Mouse (Mus musculus) megakaryocyte, embryonic 14.5 days (primary cell): ENCODE results near the gene 1810024B03Rik. TPM values are rescaled to one million over a fixed set of nuclear protein-coding genes. Genes with fewer than 3 reads are reported as not detected.

ENCODE experiments used
- H3K27me3 ChIP-seq: replicated peaks from 2 replicates; pipeline ENCODE3; 2012; ENCODE audit warnings: inconsistent platforms
- H3K36me3 ChIP-seq: replicated peaks from 2 replicates; pipeline ENCODE3; 2012; ENCODE audit warnings: low read length, inconsistent platforms, mixed read lengths
- H3K4me1 ChIP-seq: 2 replicates; pipeline ENCODE4 v1.6.1; 2012; ENCODE audit warnings: inconsistent platforms
- H3K4me3 ChIP-seq: replicated peaks from 2 replicates; pipeline ENCODE3; 2012; ENCODE audit warnings: moderate library complexity, mild to moderate bottlenecking, inconsistent platforms
- H3K9me3 ChIP-seq: 2 replicates; pipeline ENCODE4 v1.6.1; 2012; ENCODE audit warnings: inconsistent platforms
- FLI1 ChIP-seq: IDR thresholded peaks from 2 replicates; pipeline ENCODE4 v1.6.1; 2012; ENCODE audit warnings: low read length, inconsistent platforms, mixed read lengths
- GATA1 ChIP-seq: IDR thresholded peaks from 3 replicates; pipeline ENCODE4 v1.6.1; 2012; ENCODE audit warnings: mixed read lengths, low read length, inconsistent platforms, borderline replicate concordance
- polyA plus RNA-seq: library from polyadenylated mRNA; stranded (reverse); fragments of >175 nt; gene quantifications from 2 replicates; pipeline ENCODE4 v1.2.3, GENCODE M21; 2012; ENCODE audit warnings: low replicate concordance; ENCODE audit not compliant: insufficient read depth

The 1810024B03Rik gene
- 0.11 TPM in 1 of 2 replicates, not detected in the other for polyA plus RNA-seq

DNA sequence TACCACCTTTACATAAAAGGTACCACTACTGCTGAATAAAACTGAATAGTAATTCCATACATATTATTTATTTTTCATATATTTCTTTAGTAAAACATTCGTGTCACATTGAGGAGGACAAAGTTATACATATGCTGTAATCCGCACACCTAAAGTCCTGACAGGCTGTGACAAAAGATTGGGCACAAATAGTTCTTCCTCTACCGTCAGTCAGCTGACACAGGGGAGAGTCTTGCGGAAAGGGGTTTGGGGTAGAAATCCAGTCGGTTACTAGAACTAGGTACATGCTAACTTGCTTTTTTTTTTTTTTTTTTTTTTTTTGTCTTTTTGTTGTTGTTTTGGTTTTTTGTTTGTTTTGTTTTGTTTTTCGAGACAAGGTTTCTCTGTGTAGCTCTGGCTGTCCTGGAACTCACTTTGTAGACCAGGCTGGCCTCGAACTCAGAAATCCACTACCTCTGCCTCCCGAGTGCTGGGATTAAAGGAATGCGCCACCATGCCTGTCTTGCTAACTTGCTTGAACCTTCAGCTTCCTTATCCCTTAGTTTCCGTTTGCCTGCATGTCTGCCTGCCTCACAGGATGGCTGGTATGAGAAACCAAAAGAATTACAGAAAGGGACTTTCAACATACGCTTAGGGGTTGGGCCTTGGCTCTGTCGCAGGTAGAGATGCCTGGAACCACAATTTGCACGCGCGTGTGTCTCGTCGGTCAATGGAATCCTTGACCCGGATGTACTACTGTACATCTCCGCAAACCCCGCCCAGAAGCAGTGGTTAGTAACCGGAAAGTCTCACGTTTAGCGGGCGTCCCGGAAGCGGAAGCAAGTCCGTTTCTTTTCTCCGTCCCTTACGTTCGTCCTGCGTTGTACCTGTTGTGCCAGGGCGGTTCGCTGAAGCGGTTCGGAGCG lies at the start of gene 1810024B03Rik, which contains the start of gene Snrnp200:
TSS of gene 1810024B03Rik (minus strand) at position 734 of the 905 bp plus-strand sequence.
TSS of gene Snrnp200 (plus strand) at position 840 of the 905 bp plus-strand sequence.
- Histone ChIP-seq H3K36me3 (peaks cover 52% of the 10 kb centered on the region), H3K4me1 (peaks cover 21% of the 10 kb centered on the region), H3K27me3 (no peaks in the 10 kb centered on the region), H3K9me3 (no peaks in the 10 kb centered on the region), H3K4me3 (peak within 1 kb of the TSS; percentile 97)
- TF ChIP-seq GATA1 (no peak), FLI1 (peak; percentile 73; the same call in 1 of the 2 replicates)

DNA sequence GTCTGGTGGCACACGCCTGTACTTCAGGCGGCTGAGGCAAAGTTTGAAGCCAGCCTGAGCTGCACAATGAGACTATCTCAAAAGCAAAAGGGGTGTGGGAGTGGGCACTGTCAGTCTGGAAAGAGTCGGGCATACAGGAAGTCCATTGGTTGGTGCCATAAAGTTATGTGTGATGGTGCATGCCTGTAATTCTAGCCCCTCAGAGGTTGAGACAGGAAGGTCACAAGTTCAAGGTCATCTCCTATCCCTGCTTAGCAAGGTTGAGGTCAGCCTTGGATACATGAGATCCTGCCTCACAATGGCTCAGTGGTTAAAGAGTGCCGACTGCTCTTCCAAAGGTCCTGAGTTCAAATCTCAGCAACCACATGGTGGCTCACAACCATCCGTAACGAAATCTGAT lies 47.2 kb upstream of the 1810024B03Rik start:
- H3K4me1 ChIP-seq, result peaks cover 35% of the 10 kb centered on the region
- H3K27me3 ChIP-seq, result no peaks in the 10 kb centered on the region
- TF ChIP-seq FLI1, result no peak
- TF ChIP-seq GATA1, result no peak
- H3K9me3 ChIP-seq, result no peaks in the 10 kb centered on the region
- H3K36me3 ChIP-seq, result peaks cover 91% of the 10 kb centered on the region
- H3K4me3 ChIP-seq, result no peak overlapping the region

DNA sequence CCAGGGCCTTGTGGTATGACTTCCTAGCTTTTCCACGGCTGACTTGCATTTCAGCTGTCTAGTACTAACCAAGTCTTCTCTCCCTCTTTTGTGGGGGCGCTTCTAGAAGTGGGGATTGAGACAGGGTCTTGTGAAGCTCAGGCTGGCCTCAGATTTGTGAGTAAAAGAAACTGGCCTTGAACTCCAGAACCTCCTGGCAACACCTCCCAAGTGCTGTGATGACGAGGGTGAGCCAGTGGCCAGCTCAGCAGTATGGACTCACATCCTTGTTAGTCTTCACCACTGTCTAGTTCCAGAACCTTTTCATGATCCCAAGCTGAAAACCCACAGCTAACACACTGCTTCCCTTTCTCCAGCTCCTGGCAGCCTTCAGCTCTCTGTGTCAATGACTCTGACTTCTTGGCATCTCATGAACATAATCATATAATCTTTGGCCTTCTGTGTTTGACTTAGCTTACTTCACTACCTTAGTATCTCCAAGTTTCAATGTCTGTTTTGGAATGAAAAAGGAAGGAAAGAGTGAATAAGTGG lies 46.6 kb upstream of the 1810024B03Rik start:
- peaks cover 37% of the 10 kb centered on the region for H3K4me1 ChIP-seq
- TF ChIP-seq GATA1, result no peak
- TF ChIP-seq FLI1, result no peak
- no peak overlapping the region for H3K4me3 ChIP-seq
- peaks cover 89% of the 10 kb centered on the region for H3K36me3 ChIP-seq
- H3K9me3 ChIP-seq, result no peaks in the 10 kb centered on the region
- H3K27me3 ChIP-seq, result no peaks in the 10 kb centered on the region

DNA sequence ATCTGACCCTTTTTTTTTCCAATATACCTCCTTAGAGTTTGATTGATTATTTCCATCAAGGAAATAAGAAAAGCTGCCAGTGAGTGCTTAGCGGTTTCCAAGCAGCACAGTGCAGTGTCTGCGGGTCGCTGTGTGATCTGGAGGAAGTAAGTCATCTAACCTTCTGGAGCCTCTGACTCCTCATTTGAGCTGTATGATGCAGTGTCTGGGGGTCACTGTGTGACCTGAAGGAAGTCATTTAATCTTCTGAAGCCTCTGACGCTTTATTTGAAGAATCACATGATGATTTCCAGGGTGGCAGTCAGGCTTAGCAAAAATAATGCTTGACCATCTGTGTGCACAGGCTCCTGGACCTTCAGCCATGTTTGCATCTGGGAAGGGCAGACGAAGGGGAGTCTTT lies 44.7 kb upstream of the 1810024B03Rik start:
- no peaks in the 10 kb centered on the region for H3K9me3 ChIP-seq
- H3K36me3 ChIP-seq, result peaks cover 72% of the 10 kb centered on the region
- no peak overlapping the region for H3K4me3 ChIP-seq
- no peaks in the 10 kb centered on the region for H3K27me3 ChIP-seq
- H3K4me1 ChIP-seq, result peaks cover 50% of the 10 kb centered on the region
- TF ChIP-seq GATA1, result no peak
- TF ChIP-seq FLI1, result no peak

DNA sequence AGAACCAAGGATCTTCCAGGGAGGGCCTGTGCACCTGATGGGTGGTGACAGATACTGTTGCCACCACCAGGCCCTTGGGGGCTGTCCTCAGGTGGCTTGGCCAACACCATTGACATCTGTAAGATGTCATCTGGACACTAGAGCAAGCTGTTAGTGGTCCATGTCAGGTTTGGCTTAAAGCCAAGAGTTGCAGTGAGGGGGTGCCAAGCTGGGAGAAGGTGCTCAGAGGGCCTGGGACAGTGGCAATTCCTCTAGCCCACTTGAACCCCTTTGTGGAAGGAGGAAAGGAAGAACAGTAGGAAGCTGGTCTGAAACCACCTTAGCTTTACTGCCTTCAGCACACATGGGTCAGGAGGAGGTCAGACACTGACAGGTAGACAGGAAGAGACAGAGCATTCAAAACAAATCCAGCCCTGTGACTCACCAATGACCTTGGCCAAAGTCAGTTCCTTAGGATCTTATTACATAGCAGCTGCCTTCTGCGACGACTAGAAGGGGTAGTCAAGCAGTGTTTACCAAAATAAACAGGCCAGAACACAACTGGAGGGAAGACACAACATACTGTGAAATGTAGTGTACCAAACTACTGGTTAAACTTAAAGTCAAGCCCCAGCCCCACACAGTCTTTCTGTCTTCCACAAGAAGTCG lies 43.9 kb upstream of the 1810024B03Rik start:
- Histone ChIP-seq H3K36me3 (peaks cover 64% of the 10 kb centered on the region), H3K9me3 (no peaks in the 10 kb centered on the region), H3K4me1 (peaks cover 46% of the 10 kb centered on the region), H3K4me3 (no peak overlapping the region), H3K27me3 (no peaks in the 10 kb centered on the region)
- TF ChIP-seq GATA1 (no peak), FLI1 (no peak)

DNA sequence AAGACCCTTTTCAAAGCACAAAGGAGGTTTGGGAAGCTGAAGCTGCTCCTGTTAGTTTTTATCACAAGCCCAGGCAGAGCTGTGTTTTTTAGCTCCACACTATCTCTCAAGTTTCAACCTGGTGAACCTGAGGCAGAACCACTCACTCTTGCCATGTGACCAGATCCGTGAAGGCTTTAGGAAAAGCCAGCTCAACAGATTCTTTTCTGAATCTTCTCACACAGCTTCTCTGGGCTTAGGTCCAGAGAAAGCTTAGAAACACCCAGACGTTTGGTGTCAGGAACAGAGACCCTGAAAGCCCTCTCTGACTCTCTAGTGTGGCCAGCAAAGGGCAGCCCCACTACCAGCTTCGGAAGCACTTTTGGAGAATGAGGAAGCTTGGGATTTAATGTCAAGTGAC lies 43.4 kb upstream of the 1810024B03Rik start:
- peaks cover 60% of the 10 kb centered on the region for H3K36me3 ChIP-seq
- H3K27me3 ChIP-seq, result no peaks in the 10 kb centered on the region
- TF ChIP-seq FLI1 (no peak), GATA1 (no peak)
- peaks cover 48% of the 10 kb centered on the region for H3K4me1 ChIP-seq
- no peak overlapping the region for H3K4me3 ChIP-seq
- H3K9me3 ChIP-seq, result no peaks in the 10 kb centered on the region

DNA sequence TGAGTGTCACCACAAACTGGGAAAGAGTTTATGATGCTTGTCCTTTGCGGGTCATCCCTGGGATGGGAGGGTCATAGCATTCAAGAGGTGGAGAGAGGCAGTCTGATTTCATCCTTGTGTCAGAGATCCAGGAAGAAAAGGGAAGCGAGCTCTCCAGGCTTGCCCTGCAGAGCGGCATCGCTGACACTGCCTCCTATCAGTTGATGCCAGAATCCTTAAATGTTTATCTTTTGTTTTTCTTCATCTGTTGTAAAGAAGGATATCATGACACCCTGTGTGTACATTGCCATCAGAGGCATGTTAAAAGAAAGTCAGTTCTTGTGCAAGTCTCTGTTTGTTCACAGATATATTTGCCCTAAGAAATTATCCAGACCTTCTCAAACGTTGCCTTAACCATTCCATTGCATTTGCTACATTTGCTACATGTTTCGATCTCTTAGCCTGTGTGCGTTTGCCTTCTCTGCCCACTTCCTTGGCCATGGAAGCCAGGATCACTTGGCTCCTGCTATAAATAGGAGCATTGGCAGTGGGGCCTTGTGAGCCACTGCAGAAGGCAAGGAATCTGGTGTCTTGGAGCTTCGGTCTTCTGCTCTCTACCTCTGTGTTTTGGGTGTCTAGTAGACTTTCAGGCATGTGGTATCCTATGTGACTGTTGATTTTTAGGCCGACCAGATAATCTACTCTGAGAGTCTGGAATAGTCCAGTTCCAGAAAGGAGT lies 42.4 kb upstream of the 1810024B03Rik start:
- peaks cover 61% of the 10 kb centered on the region for H3K36me3 ChIP-seq
- H3K9me3 ChIP-seq, result no peaks in the 10 kb centered on the region
- no peak overlapping the region for H3K4me3 ChIP-seq
- TF ChIP-seq FLI1 (no peak), GATA1 (no peak)
- H3K4me1 ChIP-seq, result peaks cover 55% of the 10 kb centered on the region
- H3K27me3 ChIP-seq, result no peaks in the 10 kb centered on the region

DNA sequence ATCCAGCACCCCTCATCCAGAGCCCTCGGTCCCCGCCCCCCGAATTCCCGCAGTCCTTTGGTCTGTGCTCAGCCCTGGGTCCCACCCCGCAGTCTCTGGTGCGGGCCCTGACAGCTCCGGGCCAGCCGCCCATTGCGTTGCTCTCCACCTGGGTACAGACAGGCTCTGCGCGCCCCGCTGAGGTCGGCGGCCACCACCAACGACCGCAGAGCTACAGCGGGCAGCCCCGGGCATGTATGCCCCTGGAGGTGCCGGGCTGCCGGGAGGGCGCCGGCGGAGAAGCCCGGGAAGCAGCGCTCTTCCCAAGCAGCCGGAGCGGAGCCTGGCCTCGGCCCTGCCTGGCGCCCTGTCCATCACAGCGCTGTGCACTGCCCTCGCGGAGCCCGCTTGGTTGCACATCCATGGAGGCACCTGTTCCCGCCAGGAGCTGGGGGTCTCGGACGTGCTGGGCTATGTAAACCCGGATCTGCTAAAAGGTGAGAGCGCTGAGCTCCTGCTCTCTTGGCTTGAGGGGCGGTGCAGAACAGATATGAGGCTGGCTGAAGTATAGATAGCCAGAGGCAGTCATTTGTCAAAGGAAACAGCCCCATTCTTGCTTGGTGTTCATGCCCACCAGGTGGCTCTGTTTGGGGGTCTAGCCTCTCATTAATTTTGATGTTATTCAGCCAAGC lies 40.4 kb upstream of the 1810024B03Rik start:
- H3K4me1 ChIP-seq, result peaks cover 50% of the 10 kb centered on the region
- peaks cover 64% of the 10 kb centered on the region for H3K36me3 ChIP-seq
- H3K27me3 ChIP-seq, result no peaks in the 10 kb centered on the region
- TF ChIP-seq FLI1 (no peak), GATA1 (no peak)
- H3K4me3 ChIP-seq, result peak overlapping the region; percentile 100
- H3K9me3 ChIP-seq, result no peaks in the 10 kb centered on the region
